ENCODE assay signal across 8 mouse cellular contexts in the genomic region with DNA sequence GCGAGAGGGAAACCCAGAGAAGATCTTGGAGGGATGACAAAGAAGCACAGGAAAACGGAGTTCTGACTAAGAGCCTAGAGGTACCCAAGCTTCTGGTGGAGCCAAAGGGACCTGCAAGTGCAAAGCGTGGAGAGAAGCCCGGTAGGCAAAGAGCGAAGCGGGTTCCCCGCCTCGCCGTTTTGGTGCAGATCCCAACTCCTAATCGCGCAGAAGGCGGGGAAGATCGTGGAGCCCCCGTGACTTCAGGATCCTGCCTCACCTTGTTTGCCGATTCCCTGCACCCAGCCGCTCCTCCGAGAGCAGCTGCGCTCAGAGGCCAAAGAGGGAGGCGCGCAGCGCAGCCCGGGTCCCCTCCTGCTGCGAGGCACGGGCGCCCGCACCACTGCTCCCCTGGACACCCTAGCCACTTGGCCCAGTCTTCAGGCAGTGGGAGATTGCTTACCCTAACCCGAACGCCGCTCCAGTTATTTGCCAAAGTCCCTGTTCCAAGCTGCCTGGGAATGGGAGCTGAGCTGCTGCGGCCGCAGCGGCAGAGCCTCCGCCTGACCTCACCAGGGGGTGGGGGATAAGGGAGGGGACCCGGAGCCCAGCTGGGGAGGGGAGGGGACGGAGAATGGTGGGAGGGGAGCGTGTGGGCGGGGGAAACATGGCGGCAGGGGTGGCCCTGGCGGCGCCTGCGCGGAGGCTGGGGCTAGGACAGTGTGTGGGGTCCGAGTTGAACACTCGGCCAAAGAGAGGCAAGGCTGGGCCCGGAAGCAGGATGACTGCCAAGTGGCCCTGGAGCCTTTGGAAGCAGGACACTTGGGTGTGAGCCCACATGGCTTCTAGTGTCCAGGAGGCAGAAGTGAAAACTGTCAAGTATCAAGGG. TPM values are rescaled to one million over a fixed set of nuclear protein-coding genes. Genes with fewer than 3 reads are reported as not detected.
A peak's percentile ranks its signal among the peaks of the same experiment; 100 is the strongest.
DNase-seq lines count a peak whose midpoint lies in the region; ATAC-seq and TF ChIP-seq lines count a peak whose summit lies in the region.

A gene (minus strand): TSS at position 569 of the 868 bp plus-strand sequence.

- DNase-seq in heart, adult 8-10 months (ENCODE audit: low spot score), result peak; percentile 65
- DNase-seq in kidney, adult 2 months, result peak; percentile 74
- peak; percentile 68 for DNase-seq in limb, embryonic 11.5 days (ENCODE audit: low spot score)
- no peak for DNase-seq in spleen, postnatal 4 days (ENCODE audit: low spot score in 2 of 2)

- TF ChIP-seq POLR2A in kidney, adult 2 months (IDR thresholded peaks at IDR 0.05; ENCODE audit: low read depth, low read length), result no peak

- H3K4me1 ChIP-seq in brown adipose tissue, adult 24 weeks (ENCODE audit: control insufficient read depth, insufficient read depth, insufficient read length, low read length), result no peaks in the 10 kb centered on the region
- no peaks in the 10 kb centered on the region for H3K4me1 ChIP-seq in embryonic facial prominence, embryonic 13.5 days
- no peaks in the 10 kb centered on the region for H3K4me1 ChIP-seq in kidney, adult 2 months (ENCODE audit: control insufficient read depth, insufficient read depth, low read length)
- H3K4me1 ChIP-seq in limb, embryonic 11.5 days (ENCODE audit: control insufficient read depth, insufficient read depth, low read length), result no peaks in the 10 kb centered on the region
- H3K4me1 ChIP-seq in midbrain, embryonic 13.5 days (replicated peaks), result no peaks in the 10 kb centered on the region
- no peaks in the 10 kb centered on the region for H3K4me1 ChIP-seq in stomach, embryonic 16.5 days (ENCODE audit: control insufficient read depth, insufficient read depth, low read length)

- H3K9ac ChIP-seq in embryonic facial prominence, embryonic 13.5 days, result peak within 1 kb of the TSS; percentile 74
- peak within 1 kb of the TSS; percentile 64 for H3K9ac ChIP-seq in limb, embryonic 11.5 days (ENCODE audit: low read length)
- H3K9ac ChIP-seq in midbrain, embryonic 13.5 days (replicated peaks), result peak within 1 kb of the TSS; percentile 71
- peak within 1 kb of the TSS; percentile 73 for H3K9ac ChIP-seq in stomach, embryonic 16.5 days (ENCODE audit: low read length)

- WGBS in embryonic facial prominence, embryonic 13.5 days, result 15% methylated on average over 45 of the region's 45 CpGs
- 2% methylated on average over 45 of the region's 45 CpGs for WGBS in kidney, adult 2 months
- WGBS in limb, embryonic 11.5 days, result 11% methylated on average over 44 of the region's 45 CpGs
- 15% methylated on average over 45 of the region's 45 CpGs for WGBS in midbrain, embryonic 13.5 days
- 9% methylated on average over 42 of the region's 45 CpGs for WGBS in stomach, embryonic 16.5 days

- peak within 1 kb of the TSS; percentile 52 for H3K4me2 ChIP-seq in embryonic facial prominence, embryonic 13.5 days
- H3K4me2 ChIP-seq in limb, embryonic 11.5 days (ENCODE audit: low read depth, severe bottlenecking), result peak within 1 kb of the TSS; percentile 41
- peak within 1 kb of the TSS; percentile 55 for H3K4me2 ChIP-seq in midbrain, embryonic 13.5 days (replicated peaks)
- H3K4me2 ChIP-seq in stomach, embryonic 16.5 days (ENCODE audit: low read depth, low read length), result peak within 1 kb of the TSS; percentile 49

- peak within 1 kb of the TSS; percentile 64 for H3K4me3 ChIP-seq in brown adipose tissue, adult 24 weeks (ENCODE audit: insufficient read depth, low read depth, low read length)
- H3K4me3 ChIP-seq in embryonic facial prominence, embryonic 13.5 days, result peak within 1 kb of the TSS; percentile 56
- H3K4me3 ChIP-seq in kidney, adult 2 months (ENCODE audit: insufficient read depth, low read depth, low read length), result peak within 1 kb of the TSS; percentile 53
- peak within 1 kb of the TSS; percentile 47 for H3K4me3 ChIP-seq in limb, embryonic 11.5 days (ENCODE audit: low read depth, low read length)
- peak within 1 kb of the TSS; percentile 57 for H3K4me3 ChIP-seq in midbrain, embryonic 13.5 days (replicated peaks)
- H3K4me3 ChIP-seq in stomach, embryonic 16.5 days (replicated peaks; ENCODE audit: low read length), result peak within 1 kb of the TSS; percentile 63

- H3K27ac ChIP-seq in brown adipose tissue, adult 24 weeks (replicated peaks; ENCODE audit: low read depth, low read length), result no peak within 1 kb of the TSS
- peak within 1 kb of the TSS; percentile 78 for H3K27ac ChIP-seq in embryonic facial prominence, embryonic 13.5 days
- H3K27ac ChIP-seq in kidney, adult 2 months (ENCODE audit: insufficient read depth, low read depth, low read length), result no peak within 1 kb of the TSS
- peak within 1 kb of the TSS; percentile 42; the same call in 1 of the 2 replicates for H3K27ac ChIP-seq in limb, embryonic 11.5 days (replicated peaks; ENCODE audit: low read depth, low read length)
- H3K27ac ChIP-seq in midbrain, embryonic 13.5 days, result peak within 1 kb of the TSS; percentile 58; the same call in 1 of the 2 replicates
- peak within 1 kb of the TSS; percentile 79 for H3K27ac ChIP-seq in stomach, embryonic 16.5 days (ENCODE audit: low read length)

- no peaks in the 10 kb centered on the region for H3K9me3 ChIP-seq in embryonic facial prominence, embryonic 13.5 days
- no peaks in the 10 kb centered on the region for H3K9me3 ChIP-seq in limb, embryonic 11.5 days (ENCODE audit: control insufficient read depth, low read length)
- H3K9me3 ChIP-seq in midbrain, embryonic 13.5 days, result no peaks in the 10 kb centered on the region
- H3K9me3 ChIP-seq in stomach, embryonic 16.5 days (replicated peaks; ENCODE audit: control insufficient read depth, low read length), result no peaks in the 10 kb centered on the region

- TF ChIP-seq CTCF in kidney, adult 2 months (conservative IDR thresholded peaks at IDR 0.05; ENCODE audit: insufficient read depth, insufficient read length, low read depth, low read length), result no peak

- H3K36me3 ChIP-seq in embryonic facial prominence, embryonic 13.5 days, result no peaks in the 10 kb centered on the region
- H3K36me3 ChIP-seq in kidney, adult 2 months (ENCODE audit: control insufficient read depth, insufficient read depth, low read length), result no peaks in the 10 kb centered on the region
- H3K36me3 ChIP-seq in limb, embryonic 11.5 days (ENCODE audit: control insufficient read depth, insufficient read depth, low read length), result no peaks in the 10 kb centered on the region
- no peaks in the 10 kb centered on the region for H3K36me3 ChIP-seq in midbrain, embryonic 13.5 days
- no peaks in the 10 kb centered on the region for H3K36me3 ChIP-seq in stomach, embryonic 16.5 days (ENCODE audit: control insufficient read depth, insufficient read depth, low read length)

- no peaks in the 10 kb centered on the region for H3K27me3 ChIP-seq in embryonic facial prominence, embryonic 13.5 days
- no peaks in the 10 kb centered on the region for H3K27me3 ChIP-seq in kidney, adult 2 months (replicated peaks; ENCODE audit: control insufficient read depth, insufficient read depth, low read length)
- no peaks in the 10 kb centered on the region for H3K27me3 ChIP-seq in limb, embryonic 11.5 days (ENCODE audit: control insufficient read depth, insufficient read depth, low read length)
- H3K27me3 ChIP-seq in midbrain, embryonic 13.5 days, result no peaks in the 10 kb centered on the region
- no peaks in the 10 kb centered on the region for H3K27me3 ChIP-seq in stomach, embryonic 16.5 days (ENCODE audit: control insufficient read depth, insufficient read depth, low read length)

- peak; percentile 86 for ATAC-seq in embryonic facial prominence, embryonic 13.5 days (ENCODE audit: insufficient number of reproducible peaks, insufficient read depth, low FRiP score, low TSS enrichment, low read depth)
- ATAC-seq in limb, embryonic 11.5 days (ENCODE audit: insufficient number of reproducible peaks, low FRiP score, low TSS enrichment, low read depth), result peak; percentile 95
- peak; percentile 94 for ATAC-seq in midbrain, embryonic 13.5 days
- ATAC-seq in stomach, embryonic 16.5 days (ENCODE audit: insufficient read depth, low FRiP score), result peak; percentile 93

RNA-seq across cellular contexts. Expression of the gene that starts here (rescaled TPM):
- polyA plus RNA-seq in brown adipose tissue, adult 24 weeks (2012; ENCODE audit: insufficient read depth, insufficient read length, missing spikeins), result 7.7 and 9.5 TPM in 2 replicates
- 55.5 and 57.1 TPM in 2 replicates for polyA plus RNA-seq in embryonic facial prominence, embryonic 13.5 days (2015; fragmentation: Nextera tagmentation; extraction: Ambion mirVana)
- 10 to 100 TPM in 3 of 4 experiments, 1 to 10 TPM in 1; 9.5 to 15.6 (median 11.7) TPM for total RNA-seq in heart, adult 8-10 months (2022)
- polyA plus RNA-seq in kidney, adult 2 months (2012; rRNA removed), result 4.0 and 5.3 TPM in 2 replicates
- polyA plus RNA-seq in limb, embryonic 11.5 days (2014; fragmentation: Nextera tagmentation; extraction: Ambion mirVana), result 44.8 and 48.5 TPM in 2 replicates
- polyA plus RNA-seq in midbrain, embryonic 13.5 days (2015; fragmentation: Nextera tagmentation; extraction: Ambion mirVana), result 150 and 157 TPM in 2 replicates
- polyA plus RNA-seq in stomach, embryonic 16.5 days (2015; fragmentation: Nextera tagmentation; extraction: Ambion mirVana), result 40.0 and 46.7 TPM in 2 replicates

Comparison
In these comparisons a context has a peak if more than half of its experiments do, and no peak if none do; other contexts are left out.
1. H3K27ac ChIP-seq: peak in embryonic facial prominence, embryonic 13.5 days (single experiment), limb, embryonic 11.5 days (single experiment), midbrain, embryonic 13.5 days (single experiment) and stomach, embryonic 16.5 days (single experiment); none in brown adipose tissue, adult 24 weeks (single experiment) and kidney, adult 2 months (single experiment).
2. DNase-seq: peak in heart, adult 8-10 months (single experiment), kidney, adult 2 months (single experiment) and limb, embryonic 11.5 days (single experiment); none in spleen, postnatal 4 days (0 of 2).
3. Peak in every context shown above with its lines, with median percentiles within 50 percentile points of each other: H3K4me3 ChIP-seq, ATAC-seq, H3K4me2 ChIP-seq and H3K9ac ChIP-seq.